Mouse (Mus musculus): ENCODE data around the gene AU022751. TPM values are rescaled to one million over a fixed set of nuclear protein-coding genes. Genes with fewer than 3 reads are reported as not detected.
"Not testable (repeated sequence)": the region's sequence is repeated elsewhere in the genome, so short reads cannot be mapped to it uniquely, and the experiment has no call there.

The AU022751 gene
- not detected for polyA plus RNA-seq (2017; shearing (Covaris generic))

GRCm38 (mm10) chrX:6082954-6083680 lies at the start of gene AU022751:
Gene AU022751, minus strand, starts transcription at chrX:6083419.
- ATAC-seq: no peak

DNA sequence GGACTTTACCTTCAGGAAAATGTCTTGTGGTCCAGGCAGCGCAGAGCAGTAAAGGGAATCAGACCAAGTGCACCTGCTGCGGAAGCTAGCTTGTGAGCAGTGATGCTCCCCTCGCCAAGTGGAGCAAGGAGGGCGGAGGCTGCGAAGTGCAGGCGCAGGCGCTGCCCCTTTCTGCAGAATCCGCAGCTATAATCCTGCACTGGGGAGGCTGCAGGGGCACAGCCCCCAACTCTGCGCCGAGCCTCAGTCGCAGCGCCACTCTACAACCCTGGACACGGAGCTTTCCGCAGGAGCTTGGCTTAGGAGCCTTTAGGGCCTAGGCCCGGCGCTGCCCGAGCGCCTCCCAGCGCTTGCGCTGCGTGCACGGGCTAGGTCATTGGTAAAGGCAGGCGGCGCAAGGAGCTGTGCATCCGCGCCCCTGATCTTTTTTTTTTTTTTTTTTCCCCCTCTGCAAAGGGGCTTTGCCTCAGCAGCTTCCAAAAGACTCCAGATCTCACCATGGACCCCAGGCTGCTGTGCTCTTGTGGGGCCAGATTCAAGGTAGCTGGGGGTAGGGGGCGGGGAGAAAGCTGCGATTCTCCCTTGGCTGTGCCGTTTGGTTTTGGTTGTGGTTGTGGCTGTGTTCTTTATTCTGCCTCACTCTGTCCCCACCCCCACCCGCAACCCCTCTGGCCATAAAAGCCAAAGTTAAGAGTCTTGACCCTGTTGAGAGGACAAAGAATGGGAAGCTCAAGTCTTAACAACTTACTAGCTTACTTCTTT lies 9.0 kb upstream of the AU022751 start:
- ATAC-seq: no peak

DNA sequence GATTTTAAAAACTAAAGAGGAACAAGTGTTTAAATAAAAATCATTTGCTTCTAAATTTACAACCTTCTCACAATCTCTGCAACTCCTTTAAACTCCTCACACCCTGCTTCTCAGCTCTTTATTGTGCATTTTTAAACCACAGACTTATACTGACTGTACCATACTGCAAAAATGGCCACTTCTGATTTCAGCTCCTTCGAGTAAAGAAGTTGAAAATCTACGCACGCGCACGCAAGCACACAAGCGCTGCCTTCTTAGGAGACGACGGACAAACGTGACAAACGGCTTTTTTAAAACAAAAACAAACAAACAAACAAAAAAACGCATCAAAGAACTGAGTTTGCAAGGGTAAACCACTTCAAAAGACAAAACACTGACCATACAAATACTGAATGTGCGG lies 8.3 kb upstream of the AU022751 start:
- no peak for ATAC-seq

DNA sequence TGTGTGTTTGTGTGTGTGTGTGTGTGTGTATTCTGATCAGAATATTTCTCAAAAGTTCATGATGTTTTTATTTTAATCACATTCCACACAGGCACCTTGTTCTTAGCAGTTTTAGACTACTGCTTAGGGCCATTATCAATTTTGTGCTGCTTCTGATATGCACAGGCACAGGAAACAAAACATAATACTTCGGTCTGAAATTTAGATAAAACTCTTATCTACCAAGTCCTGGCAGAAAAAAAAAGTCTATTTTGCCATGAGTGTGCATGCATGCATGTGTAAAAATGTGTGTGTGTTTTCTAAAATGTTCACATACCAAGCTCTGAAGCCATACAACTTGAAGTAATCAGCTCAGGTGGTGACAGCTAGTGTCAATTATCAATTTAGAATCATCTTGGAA lies 21.7 kb downstream of the AU022751 start:
- no peak for ATAC-seq

GRCm38 (mm10) chrX:6047936-6048614 lies 35.1 kb downstream of the AU022751 start:
- ATAC-seq: not testable (repeated sequence)

DNA sequence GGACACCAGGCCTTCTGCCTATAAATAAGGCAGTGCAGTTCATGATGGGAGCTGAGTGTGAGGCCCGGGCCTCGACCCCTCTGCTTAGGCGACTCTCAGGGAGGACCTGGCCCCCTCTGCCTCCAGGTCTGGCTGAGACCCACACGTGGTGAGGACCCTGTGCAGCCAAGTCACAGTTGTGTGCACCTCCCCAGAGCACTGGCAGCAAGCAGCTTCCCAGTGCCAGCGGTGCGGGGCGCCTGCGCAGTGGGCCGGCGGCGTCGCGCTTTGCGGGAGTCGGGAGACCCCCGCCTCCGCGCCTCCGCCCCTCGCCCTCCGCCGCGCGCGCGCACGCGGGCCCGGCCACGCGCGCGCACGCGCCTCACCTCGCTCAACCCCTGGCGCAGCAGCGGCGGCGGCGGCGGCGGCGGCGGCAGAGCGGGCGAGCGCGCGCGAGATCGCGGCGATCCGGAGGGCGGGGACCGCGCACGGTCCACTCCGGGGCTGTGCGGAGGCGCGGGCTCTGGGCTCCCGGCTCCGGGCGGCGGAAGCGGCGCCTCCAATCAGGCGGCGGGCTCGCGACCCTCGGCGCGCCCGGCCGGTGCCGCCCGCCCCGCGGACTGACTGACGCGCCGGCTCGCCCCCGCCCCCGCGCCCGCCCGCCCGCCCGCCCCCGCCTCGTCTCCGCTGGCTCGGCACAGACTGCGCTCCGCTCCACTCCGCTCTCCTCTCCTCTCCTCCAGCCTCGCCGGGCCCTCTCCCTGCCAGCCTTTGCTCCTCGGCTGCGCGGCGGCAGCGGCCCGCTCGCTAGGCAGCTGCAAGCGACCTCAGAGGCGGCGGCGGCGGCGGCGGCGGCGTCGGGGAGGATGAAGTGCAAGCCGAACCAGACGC lies 35.9 kb downstream of the AU022751 start, which contains the start of gene Nudt11:
Nudt11 (plus strand) TSS at position 388 of the 870 bp plus-strand sequence.
- not testable (repeated sequence) for ATAC-seq

Other genes with a start within 250 kb of the AU022751 start
- gene Nudt11, start 36.0 kb downstream of the AU022751 start, polyA plus RNA-seq (2017; shearing (Covaris generic)): not detected
- not detected for gene Nudt10, start 89.6 kb upstream of the AU022751 start, polyA plus RNA-seq (2017; shearing (Covaris generic))
- not detected for gene Bmp15, start 237.3 kb upstream of the AU022751 start, polyA plus RNA-seq (2017; shearing (Covaris generic))